Mouse (Mus musculus) left cerebral cortex, adult 2 months (tissue): ENCODE measurements around the gene Gm49776. TPM values are rescaled to one million over a fixed set of nuclear protein-coding genes. Genes with fewer than 3 reads are reported as not detected.

Experiments used
- DNase-seq, 2 experiments: peaks; one replicate each; pipeline ENCODE4 v3.0.0; 2021 to 2022; ENCODE audit warnings: low spot score in 2 of 2, mixed read lengths in 1 of 2; ENCODE audit errors: extremely low spot score in 1 of 2
- H3K27ac ChIP-seq: fragments of 200-600 bp; 2 replicates; pipeline ENCODE4 v1.8.1; 2022
- H3K4me3 ChIP-seq: fragments of 200-600 bp; 2 replicates; pipeline ENCODE4 v1.8.1; 2022
- CTCF ChIP-seq: fragments of 200-600 bp; IDR thresholded peaks from 2 replicates; pipeline ENCODE4 v1.8.1; 2022; ENCODE audit warnings: antibody characterized with exemption, mild to moderate bottlenecking, moderate library complexity
- intact Hi-C: fragments of 180-260 bp; cut with DNase I; formaldehyde crosslinking; loops from one replicate; pipeline ENCODE4 v1.15.1; 2025
- total RNA-seq, 2 experiments: library from RNA; stranded (reverse); gene quantifications; 2 replicates each; pipeline ENCODE4 v1.2.3; 2021

Gm49776 gene
- total RNA-seq, 2 experiments from 2014 or later = not detected

GRCm38 (mm10) chr16:18231451-18231850 is 26.7 kb downstream of the Gm49776 start:
- TF ChIP-seq CTCF = no peak
- DNase-seq = no peak
- intact Hi-C loops = loop anchor here (10.0 kb wide), 1 partner anchor 307 kb away; the partner anchor contains the start of gene Slc25a1
- H3K27ac ChIP-seq = peak overlapping the region; percentile 89
- no peak overlapping the region for H3K4me3 ChIP-seq

DNA sequence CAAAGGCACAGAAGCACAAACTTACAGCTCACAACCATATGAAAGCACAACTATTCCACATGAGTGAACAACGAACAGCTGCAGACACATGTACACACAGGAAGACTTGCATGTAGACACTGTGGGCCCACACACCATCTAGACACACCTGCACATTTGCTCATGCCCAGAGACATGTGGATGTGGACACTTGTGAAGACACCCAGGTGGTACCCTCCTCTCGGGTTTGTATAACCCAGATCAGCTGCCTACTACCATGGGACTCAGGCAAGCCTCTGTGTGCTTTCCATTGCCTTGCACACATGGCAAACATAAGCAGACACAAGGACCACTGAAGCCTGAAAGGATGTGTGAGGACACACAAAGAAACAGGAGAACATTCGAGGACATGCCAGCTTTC is 27.1 kb downstream of the Gm49776 start:
- intact Hi-C loops = loop anchor here (10.0 kb wide), 1 partner anchor 306 kb away; the partner anchor contains the start of gene Slc25a1

GRCm38 (mm10) chr16:18230617-18231016 is 27.5 kb downstream of the Gm49776 start:
- TF ChIP-seq CTCF = no peak
- no peak for DNase-seq
- intact Hi-C loops = loop anchor here (10.0 kb wide), 1 partner anchor 306 kb away; the partner anchor contains the start of gene Slc25a1
- H3K27ac ChIP-seq = peak overlapping the region; percentile 89
- no peak overlapping the region; the same call in 1 of the 2 replicates for H3K4me3 ChIP-seq

More for the DNA sequence above, 27.1 kb downstream of the Gm49776 start:
- Histone ChIP-seq H3K4me3 (no peak overlapping the region), H3K27ac (peak overlapping the region; percentile 89)
- TF ChIP-seq CTCF = no peak
- no peak for DNase-seq

- TF ChIP-seq CTCF = no peak; the same call in 1 of the 2 replicates
- intact Hi-C loops = loop anchor here (10.0 kb wide), 1 partner anchor 305 kb away; the partner anchor contains the start of gene Slc25a1
- peak overlapping the region; percentile 89 for H3K27ac ChIP-seq
- DNase-seq = peak; percentile 87 to 93
- H3K4me3 ChIP-seq = peak overlapping the region; percentile 9
Observed at GRCm38 (mm10) chr16:18229622-18230021, 28.5 kb downstream of the Gm49776 start.

DNA sequence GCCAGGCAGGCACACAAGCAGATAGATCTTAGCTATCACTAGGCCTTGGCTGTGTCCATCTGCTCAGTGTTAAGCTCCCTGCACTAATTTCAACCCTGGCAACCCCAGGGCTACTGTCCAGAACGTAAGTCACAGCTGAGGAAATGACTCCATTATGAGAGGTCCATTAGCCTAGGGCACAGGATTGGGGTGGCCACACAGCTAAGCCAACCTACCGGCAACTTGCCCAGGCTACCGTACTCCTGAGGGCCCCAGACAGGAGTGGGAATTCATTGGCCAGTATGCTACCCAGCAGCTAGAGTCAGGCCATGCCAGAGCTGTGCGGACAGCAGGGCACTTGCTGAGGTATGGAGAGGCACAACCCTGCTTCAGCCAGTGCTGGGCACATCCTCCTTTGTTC is 29.3 kb downstream of the Gm49776 start:
- peak in 1 of 2 experiments; percentile 15 for DNase-seq
- intact Hi-C loops = no loop called here
- TF ChIP-seq CTCF = no peak
- H3K4me3 ChIP-seq = no peak overlapping the region; the same call in 1 of the 2 replicates
- peak overlapping the region; percentile 89 for H3K27ac ChIP-seq

DNA sequence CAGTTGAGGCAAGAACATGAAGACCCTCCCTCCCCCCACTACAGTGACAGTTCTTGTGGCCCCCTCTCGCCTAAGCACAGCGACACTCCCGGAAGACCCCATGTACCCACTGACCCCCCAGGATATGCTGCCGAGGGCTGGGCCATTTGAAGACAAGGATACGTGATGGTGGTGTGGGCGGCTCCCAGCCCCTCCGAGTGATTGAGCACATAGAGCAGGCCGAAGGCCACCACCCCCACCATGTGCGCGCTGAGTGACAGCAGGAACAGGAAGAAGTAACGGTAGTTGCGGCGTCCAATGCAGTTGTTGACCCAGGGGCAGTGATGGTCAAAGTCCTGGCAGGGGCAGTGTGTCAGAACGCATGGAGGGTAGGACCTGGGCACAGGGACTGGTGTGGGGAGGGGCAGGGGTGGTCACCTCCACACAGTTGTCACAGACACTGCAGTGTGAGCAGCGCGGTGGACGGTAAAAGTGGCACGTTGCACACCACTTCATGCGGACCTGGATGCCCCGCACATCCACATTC is 30.2 kb downstream of the Gm49776 start:
- H3K27ac ChIP-seq = no peak overlapping the region
- no peak overlapping the region for H3K4me3 ChIP-seq
- intact Hi-C loops = no loop called here
- no peak for TF ChIP-seq CTCF
- DNase-seq = no peak

GRCm38 (mm10) chr16:18227187-18227586 is 30.9 kb downstream of the Gm49776 start:
- no peak for DNase-seq
- no peak for TF ChIP-seq CTCF
- intact Hi-C loops = no loop called here
- Histone ChIP-seq H3K4me3 (no peak overlapping the region), H3K27ac (no peak overlapping the region)

GRCm38 (mm10) chr16:18222188-18222587 is 35.9 kb downstream of the Gm49776 start:
- intact Hi-C loops = no loop called here
- Histone ChIP-seq H3K4me3 (no peak overlapping the region), H3K27ac (no peak overlapping the region)
- no peak for TF ChIP-seq CTCF
- DNase-seq = no peak

- Histone ChIP-seq H3K27ac (no peak overlapping the region), H3K4me3 (no peak overlapping the region)
- DNase-seq = no peak
- peak; percentile 34 for TF ChIP-seq CTCF
- intact Hi-C loops = no loop called here
Observed at GRCm38 (mm10) chr16:18221543-18221898, 36.6 kb downstream of the Gm49776 start.

- H3K4me3 ChIP-seq = no peak overlapping the region
- intact Hi-C loops = no loop called here
- no peak overlapping the region for H3K27ac ChIP-seq
- no peak for DNase-seq
- TF ChIP-seq CTCF = no peak
Observed at GRCm38 (mm10) chr16:18220856-18221542, 37.1 kb downstream of the Gm49776 start.

DNA sequence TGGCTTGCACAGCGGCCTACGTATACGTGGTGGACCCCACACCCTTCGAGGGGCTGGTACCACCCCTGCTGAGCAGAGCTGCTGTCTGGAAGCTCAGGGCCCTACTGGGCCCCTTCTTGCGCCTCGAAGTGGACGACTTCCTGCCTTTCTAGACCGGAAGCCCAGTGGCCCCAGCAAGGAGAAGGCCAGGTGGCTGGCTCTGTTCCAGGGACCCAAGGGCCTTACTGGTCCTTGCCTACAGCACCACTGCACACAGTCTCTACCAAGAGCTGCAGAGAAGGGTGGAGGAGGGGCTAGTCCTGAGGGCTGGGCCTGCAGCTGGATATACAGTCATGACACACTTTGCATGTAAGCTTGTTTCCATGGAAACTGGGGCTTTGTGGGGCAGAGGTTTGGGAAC is 38.1 kb downstream of the Gm49776 start:
- Histone ChIP-seq H3K27ac (peak overlapping the region; percentile 25; the same call in 1 of the 2 replicates), H3K4me3 (no peak overlapping the region)
- no peak for DNase-seq
- intact Hi-C loops = no loop called here
- no peak for TF ChIP-seq CTCF

- no peak for TF ChIP-seq CTCF
- Histone ChIP-seq H3K4me3 (no peak overlapping the region), H3K27ac (no peak overlapping the region)
- DNase-seq = no peak
- intact Hi-C loops = no loop called here
Observed at GRCm38 (mm10) chr16:18218580-18218996, 39.5 kb downstream of the Gm49776 start.

GRCm38 (mm10) chr16:18217579-18217978 is 40.5 kb downstream of the Gm49776 start, which contains the start of gene Ccdc188:
Ccdc188 (plus strand) TSS chr16:18217879.
- Histone ChIP-seq H3K4me3 (no peak within 1 kb of the TSS), H3K27ac (no peak within 1 kb of the TSS)
- no peak for DNase-seq
- intact Hi-C loops = no loop called here
- TF ChIP-seq CTCF = no peak
